Comparison of ENCODE assay signal across 8 mouse cellular contexts in the genomic region with DNA sequence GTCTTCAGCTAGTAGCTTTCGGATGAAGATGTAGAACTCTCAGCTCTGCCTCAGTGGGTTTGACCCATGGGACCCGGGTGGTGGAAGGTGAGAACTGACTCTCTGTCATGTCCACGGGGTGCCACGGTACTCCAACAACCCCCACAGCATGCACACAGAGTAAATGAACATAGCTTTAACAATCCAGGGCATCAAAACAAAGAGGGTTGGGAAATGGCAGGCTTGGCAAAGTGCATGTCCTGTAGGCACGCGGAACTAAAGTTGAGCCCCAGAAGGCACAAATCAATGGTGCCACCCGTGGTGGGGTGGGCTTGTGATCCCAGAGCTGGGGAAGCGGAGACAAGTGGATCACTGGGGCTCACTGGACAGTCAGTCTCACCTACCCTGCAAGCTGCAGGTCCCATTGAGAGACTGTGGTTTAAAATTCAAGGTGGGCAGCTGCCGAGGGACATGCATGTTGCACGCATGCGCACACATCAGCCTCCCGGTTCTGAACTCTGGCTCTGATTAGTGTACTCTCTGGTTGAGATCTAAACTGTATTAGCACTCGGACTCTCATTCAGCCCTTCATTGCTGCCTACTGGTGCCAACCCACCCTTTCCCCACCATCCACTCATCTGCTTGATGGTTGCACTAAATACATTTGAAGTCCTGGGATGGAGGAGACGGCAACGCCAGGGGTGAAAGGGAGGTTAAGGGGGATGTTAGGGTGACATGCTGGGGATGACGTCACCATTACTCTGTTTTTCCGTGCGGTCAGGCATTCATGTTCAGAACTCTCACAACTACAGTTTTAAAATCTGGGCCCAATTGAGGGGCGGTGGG. TPM values are rescaled to one million over a fixed set of nuclear protein-coding genes. Genes with fewer than 3 reads are reported as not detected.
DNase-seq lines count a peak whose midpoint lies in the region; ATAC-seq and TF ChIP-seq lines count a peak whose summit lies in the region.

No protein-coding gene starts in this region.

- ATAC-seq in forebrain, embryonic 13.5 days: no peak
- no peak for ATAC-seq in liver, embryonic 11.5 days (replicated peaks; ENCODE audit: low FRiP score)
- ATAC-seq in stomach, postnatal 0 days (ENCODE audit: low FRiP score, low TSS enrichment): no peak

- peaks cover 3% of the 10 kb centered on the region; the same call in 1 of the 2 replicates for H3K36me3 ChIP-seq in forebrain, embryonic 13.5 days (ENCODE audit: poor library complexity, severe bottlenecking)
- no peaks in the 10 kb centered on the region for H3K36me3 ChIP-seq in liver, embryonic 11.5 days (ENCODE audit: control insufficient read depth, insufficient read depth, low read length)
- no peaks in the 10 kb centered on the region for H3K36me3 ChIP-seq in stomach, postnatal 0 days (ENCODE audit: control insufficient read depth, insufficient read depth, low read length)

- H3K9ac ChIP-seq in forebrain, embryonic 13.5 days: peak overlapping the region; percentile 63
- H3K9ac ChIP-seq in liver, embryonic 11.5 days (ENCODE audit: low read depth, low read length): peak overlapping the region; percentile 70
- H3K9ac ChIP-seq in stomach, postnatal 0 days (ENCODE audit: low read length): peak overlapping the region; percentile 61

- peak; percentile 76 for DNase-seq in cerebellum, adult 9-11 months
- no peak for DNase-seq in cerebellum, postnatal 25 days
- peak; percentile 54 for DNase-seq in CD4-positive helper T cell, adult 2 months (ENCODE audit: low read depth, low spot score)
- DNase-seq in liver, embryonic 11.5 days (ENCODE audit: low spot score): no peak
- no peak for DNase-seq in stomach, postnatal 0 days (ENCODE audit: low spot score)
- DNase-seq in Muller cell, postnatal 12 days (ENCODE audit: inconsistent ontology term): no peak
- DNase-seq in layer of hippocampus, adult 18-20 months (ENCODE audit: low spot score in 2 of 2): no peak

- H3K4me3 ChIP-seq in forebrain, embryonic 13.5 days: peak overlapping the region; percentile 36
- H3K4me3 ChIP-seq in liver, embryonic 11.5 days (ENCODE audit: low read depth, low read length): peak overlapping the region; percentile 53
- peak overlapping the region; percentile 29 for H3K4me3 ChIP-seq in stomach, postnatal 0 days (ENCODE audit: low read depth, low read length)

- peak overlapping the region; percentile 84 for H3K27ac ChIP-seq in forebrain, embryonic 13.5 days
- H3K27ac ChIP-seq in liver, embryonic 11.5 days (ENCODE audit: low read depth, low read length): peak overlapping the region; percentile 82
- peak overlapping the region; percentile 82 for H3K27ac ChIP-seq in stomach, postnatal 0 days (replicated peaks)

- H3K27me3 ChIP-seq in forebrain, embryonic 13.5 days: no peaks in the 10 kb centered on the region
- H3K27me3 ChIP-seq in liver, embryonic 11.5 days (replicated peaks; ENCODE audit: control insufficient read depth, insufficient read depth, low read length): no peaks in the 10 kb centered on the region; the same call in 1 of the 2 replicates
- no peaks in the 10 kb centered on the region for H3K27me3 ChIP-seq in stomach, postnatal 0 days (ENCODE audit: control insufficient read depth, insufficient read depth, low read length)

- 59% methylated on average over 19 of the region's 19 CpGs for WGBS in forebrain, embryonic 13.5 days
- WGBS in liver, embryonic 11.5 days: 54% methylated on average over 19 of the region's 19 CpGs
- 53% methylated on average over 19 of the region's 19 CpGs for WGBS in stomach, postnatal 0 days

- TF ChIP-seq EP300 in stomach, postnatal 0 days (optimal IDR thresholded peaks at IDR 0.05): no peak

- TF ChIP-seq CTCF in stomach, postnatal 0 days (IDR thresholded peaks at IDR 0.05; ENCODE audit: low read depth): no peak

- H3K9me3 ChIP-seq in forebrain, embryonic 13.5 days (replicated peaks): no peaks in the 10 kb centered on the region
- H3K9me3 ChIP-seq in liver, embryonic 11.5 days (ENCODE audit: control insufficient read depth, low read length): no peaks in the 10 kb centered on the region
- no peaks in the 10 kb centered on the region for H3K9me3 ChIP-seq in stomach, postnatal 0 days (ENCODE audit: control insufficient read depth, low read length)

- peaks cover 50% of the 10 kb centered on the region for H3K4me1 ChIP-seq in forebrain, embryonic 13.5 days
- H3K4me1 ChIP-seq in liver, embryonic 11.5 days (replicated peaks; ENCODE audit: control insufficient read depth, insufficient read depth, low read length): peaks cover 34% of the 10 kb centered on the region
- peaks cover 8% of the 10 kb centered on the region for H3K4me1 ChIP-seq in stomach, postnatal 0 days (replicated peaks; ENCODE audit: control insufficient read depth, insufficient read depth)

- peak overlapping the region; percentile 66 for H3K4me2 ChIP-seq in forebrain, embryonic 13.5 days
- peak overlapping the region; percentile 83 for H3K4me2 ChIP-seq in liver, embryonic 11.5 days
- peak overlapping the region; percentile 59 for H3K4me2 ChIP-seq in stomach, postnatal 0 days (replicated peaks; ENCODE audit: low read depth)

RNA-seq across cellular contexts. Expression of a gene that starts 1.0 kb away (rescaled TPM):
- polyA plus RNA-seq in forebrain, embryonic 13.5 days (2015; fragmentation: Nextera tagmentation; extraction: Ambion mirVana): 57.5 and 60.9 TPM in 2 replicates
- polyA plus RNA-seq in liver, embryonic 11.5 days (2014; fragmentation: Nextera tagmentation; extraction: Ambion mirVana): 40.2 and 47.4 TPM in 2 replicates
- 9.0 and 10.0 TPM in 2 replicates for polyA plus RNA-seq in stomach, postnatal 0 days (2015; fragmentation: Nextera tagmentation; extraction: Ambion mirVana)
- total RNA-seq in layer of hippocampus, adult 18-20 months (2021): 10 to 100 TPM; 49.9 to 58.2 TPM

RNA-seq across cellular contexts. Expression of a gene that starts 3.8 kb away (rescaled TPM):
- 0.25 TPM in 1 of 2 replicates, not detected in the other for polyA plus RNA-seq in forebrain, embryonic 13.5 days (2015; fragmentation: Nextera tagmentation; extraction: Ambion mirVana)
- 0.55 and 0.66 TPM in 2 replicates for polyA plus RNA-seq in liver, embryonic 11.5 days (2014; fragmentation: Nextera tagmentation; extraction: Ambion mirVana)
- 0.12 and 0.30 TPM in 2 replicates for polyA plus RNA-seq in stomach, postnatal 0 days (2015; fragmentation: Nextera tagmentation; extraction: Ambion mirVana)
- total RNA-seq in layer of hippocampus, adult 18-20 months (2021): under 1 TPM; 0.25 to 0.54 TPM

RNA-seq across cellular contexts. Expression of a gene that starts 41.0 kb away (rescaled TPM):
- 28.1 and 30.6 TPM in 2 replicates for polyA plus RNA-seq in forebrain, embryonic 13.5 days (2015; fragmentation: Nextera tagmentation; extraction: Ambion mirVana)
- polyA plus RNA-seq in liver, embryonic 11.5 days (2014; fragmentation: Nextera tagmentation; extraction: Ambion mirVana): 58.2 and 61.5 TPM in 2 replicates
- polyA plus RNA-seq in stomach, postnatal 0 days (2015; fragmentation: Nextera tagmentation; extraction: Ambion mirVana): 8.9 and 9.3 TPM in 2 replicates
- 10 to 100 TPM; 52.8 to 55.7 TPM for total RNA-seq in layer of hippocampus, adult 18-20 months (2021)

Comparison
In these comparisons a context has a peak if more than half of its experiments do, and no peak if none do; other contexts are left out.
1. DNase-seq: peak in cerebellum, adult 9-11 months (single experiment) and CD4-positive helper T cell, adult 2 months (single experiment); none in cerebellum, postnatal 25 days (0 of 2), liver, embryonic 11.5 days (single experiment), stomach, postnatal 0 days (single experiment), Muller cell, postnatal 12 days (single experiment) and layer of hippocampus, adult 18-20 months (0 of 2).
2. Peak in every context shown above with its lines, with median percentiles within 50 percentile points of each other: H3K27ac ChIP-seq, H3K4me2 ChIP-seq, H3K4me3 ChIP-seq and H3K9ac ChIP-seq.